Mouse (Mus musculus) brain, embryonic 14.5 days (tissue): ENCODE results near the gene Nelfe. TPM values are rescaled to one million over a fixed set of nuclear protein-coding genes. Genes with fewer than 3 reads are reported as not detected.
A peak's percentile ranks its signal among the peaks of the same experiment; 100 is the strongest.
"Not testable (repeated sequence)": the region's sequence is repeated elsewhere in the genome, so short reads cannot be mapped to it uniquely, and the experiment has no call there.

ENCODE experiments used
- DNase-seq: peaks from one replicate; pipeline ENCODE4 v3.0.0-alpha.2; 2011; ENCODE audit warnings: low read depth
- CTCF ChIP-seq: fragments of 200-500 bp; IDR thresholded peaks from 2 replicates; pipeline ENCODE4 v1.5.1; 2012; ENCODE audit warnings: inconsistent platforms, mild to moderate bottlenecking, moderate library complexity, borderline replicate concordance; ENCODE audit not compliant: insufficient read depth, insufficient read length; ENCODE audit errors: extremely low read depth
- POLR2A ChIP-seq: fragments of 200-500 bp; IDR thresholded peaks from 2 replicates; pipeline ENCODE4 v1.6.1; 2012; ENCODE audit warnings: mild to moderate bottlenecking, inconsistent platforms, borderline replicate concordance; ENCODE audit not compliant: poor library complexity, insufficient read depth, insufficient read length, severe bottlenecking; ENCODE audit errors: extremely low read depth
- polyA plus RNA-seq: library from polyadenylated mRNA; depleted of rRNA; stranded (reverse); fragments of >200 nt; gene quantifications from 2 replicates; pipeline ENCODE4 v1.2.3, GENCODE M21; 2012; rRNA removed

Nelfe gene
- 62.1 and 66.0 TPM in 2 replicates for polyA plus RNA-seq

GRCm38 (mm10) chr17:34849722-34850516, at the start of gene Nelfe, which contains the start of gene Skiv2l:
Nelfe (plus strand) TSS chr17:34850391.
Skiv2l (minus strand) TSS chr17:34850210.
- TF ChIP-seq CTCF (no peak), POLR2A (peak; percentile 96)
- peak; percentile 99 for DNase-seq

GRCm38 (mm10) chr17:34800781-34801305, 49.3 kb upstream of the Nelfe start:
- DNase-seq = not testable (repeated sequence)

GRCm38 (mm10) chr17:34802756-34803155, 47.4 kb upstream of the Nelfe start:
- DNase-seq = not testable (repeated sequence)

- DNase-seq = not testable (repeated sequence)
Measured at GRCm38 (mm10) chr17:34803367-34803766, 46.8 kb upstream of the Nelfe start.

- not testable (repeated sequence) for DNase-seq
Measured at GRCm38 (mm10) chr17:34804301-34804700, 45.9 kb upstream of the Nelfe start, which contains the start of gene Cyp21a1. Cyp21a1 (minus strand) TSS chr17:34804561.

- TF ChIP-seq POLR2A = no peak
- peak; percentile 23; the same call in 1 of the 2 replicates for TF ChIP-seq CTCF
- DNase-seq = no peak
Measured at GRCm38 (mm10) chr17:34804871-34805562, 45.2 kb upstream of the Nelfe start.

GRCm38 (mm10) chr17:34807176-34807575, 43.0 kb upstream of the Nelfe start:
- no peak for DNase-seq
- TF ChIP-seq POLR2A (no peak), CTCF (no peak)

GRCm38 (mm10) chr17:34808599-34809205, 41.5 kb upstream of the Nelfe start:
- TF ChIP-seq POLR2A = no peak
- no peak for TF ChIP-seq CTCF

GRCm38 (mm10) chr17:34810411-34810810, 39.8 kb upstream of the Nelfe start:
- DNase-seq = not testable (repeated sequence)

More at GRCm38 (mm10) chr17:34808599-34809205, 41.5 kb upstream of the Nelfe start:
- DNase-seq = no peak

- DNase-seq = not testable (repeated sequence)
Measured at GRCm38 (mm10) chr17:34810811-34811210, 39.4 kb upstream of the Nelfe start.

- no peak for DNase-seq
- TF ChIP-seq POLR2A = no peak
- TF ChIP-seq CTCF = no peak
Measured at GRCm38 (mm10) chr17:34811275-34811674, 38.9 kb upstream of the Nelfe start.

GRCm38 (mm10) chr17:34813747-34814146, 36.4 kb upstream of the Nelfe start:
- peak; percentile 71 for TF ChIP-seq CTCF
- DNase-seq = peak; percentile 9
